Mouse (Mus musculus) small intestine, adult 2 months (tissue): ENCODE measurements around the gene H2-Oa. TPM values are rescaled to one million over a fixed set of nuclear protein-coding genes. Genes with fewer than 3 reads are reported as not detected.

Experiments used
- H3K27ac ChIP-seq: fragments of 200-500 bp; 2 replicates; pipeline ENCODE4 v1.5.1; 2012; ENCODE audit warnings: low read depth, low read length, control low read depth, inconsistent platforms; ENCODE audit not compliant: insufficient read depth
- H3K27me3 ChIP-seq: fragments of 200-500 bp; 2 replicates; pipeline ENCODE4 v1.6.1; 2012; ENCODE audit warnings: mild to moderate bottlenecking, moderate library complexity, low read length, inconsistent platforms; ENCODE audit not compliant: control insufficient read depth, insufficient read depth
- H3K36me3 ChIP-seq: fragments of 200-500 bp; 2 replicates; pipeline ENCODE4 v1.6.1; 2012; ENCODE audit warnings: mild to moderate bottlenecking, low read length, control low read depth, inconsistent platforms; ENCODE audit not compliant: control insufficient read depth, insufficient read depth
- H3K4me1 ChIP-seq: fragments of 200-500 bp; 2 replicates; pipeline ENCODE4 v1.6.1; 2012; ENCODE audit warnings: low read length, inconsistent platforms, mixed read lengths; ENCODE audit not compliant: control insufficient read depth, insufficient read depth, insufficient read length
- H3K4me3 ChIP-seq: fragments of 200-500 bp; 2 replicates; pipeline ENCODE4 v1.5.1; 2012; ENCODE audit warnings: low read depth, mild to moderate bottlenecking, control low read depth, inconsistent platforms, low read length, moderate library complexity
- CTCF ChIP-seq: fragments of 200-500 bp; IDR thresholded peaks from 2 replicates; pipeline ENCODE4 v1.5.1; 2012; ENCODE audit warnings: low read depth, mild to moderate bottlenecking, control low read depth, inconsistent platforms, low read length, moderate library complexity, mixed read lengths; ENCODE audit not compliant: insufficient replicate concordance, insufficient read length; ENCODE audit errors: extremely low read depth
- POLR2A ChIP-seq: fragments of 200-500 bp; IDR thresholded peaks from 2 replicates; pipeline ENCODE4 v1.6.1; 2012; ENCODE audit warnings: low read depth, mild to moderate bottlenecking, control low read depth, inconsistent platforms, low read length, moderate library complexity
- WGBS: fragments of 180-500 bp; shearing (Covaris S2); methylation state at CpG from one replicate; pipeline ENCODE4 v1.1.7; 2018; 5-methylcytosine and 5-hydroxymethylcytosine counted together
- polyA plus RNA-seq: library from polyadenylated mRNA; depleted of rRNA; stranded (reverse); fragments of >200 nt; gene quantifications from 2 replicates; pipeline ENCODE4 v1.2.3, GENCODE M21; 2012

H2-Oa gene
- polyA plus RNA-seq, 1 experiment, result 16.6 TPM

DNA sequence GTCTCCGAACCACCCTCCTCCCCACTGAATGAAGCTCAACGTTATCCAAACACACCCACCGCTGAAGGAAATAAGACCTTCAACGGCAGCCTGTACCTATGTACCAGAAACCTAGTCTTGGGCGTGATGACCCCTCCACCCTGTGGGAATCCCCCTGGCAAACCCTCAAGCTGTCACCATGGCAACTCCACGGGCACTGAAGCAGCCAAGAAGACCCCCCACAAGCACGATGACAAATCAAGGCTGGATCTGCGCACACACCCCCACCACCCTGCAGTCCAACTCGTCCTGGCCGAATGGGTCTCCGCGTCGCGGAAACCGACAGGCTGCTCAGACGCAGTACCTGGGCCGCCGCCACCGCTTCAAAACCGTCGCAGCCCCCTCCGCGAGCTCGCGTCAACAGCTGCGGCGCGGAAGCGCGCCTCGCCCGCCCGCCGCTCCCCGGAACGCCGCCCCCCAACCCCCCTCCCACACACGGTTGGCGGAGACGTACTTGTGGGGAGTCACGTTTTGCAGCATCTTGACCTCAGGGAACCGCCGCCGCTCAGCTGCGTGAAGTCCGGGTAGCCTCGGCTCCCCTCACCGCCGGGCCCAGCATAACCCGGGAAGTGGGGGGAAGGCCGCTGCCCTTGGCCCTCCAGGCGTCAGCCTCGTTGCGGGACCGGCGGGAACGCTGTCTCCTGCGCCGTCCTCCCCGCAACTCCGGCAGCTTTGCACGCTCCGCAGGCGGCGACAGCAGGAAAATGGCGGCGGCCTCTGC lies 26.2 kb downstream of the H2-Oa start:
- Histone ChIP-seq H3K4me3 (peak overlapping the region; percentile 79), H3K36me3 (peaks cover 52% of the 10 kb centered on the region), H3K27ac (peak overlapping the region; percentile 41), H3K27me3 (no peaks in the 10 kb centered on the region), H3K4me1 (peaks cover 7% of the 10 kb centered on the region; the same call in 1 of the 2 replicates)
- no peak for TF ChIP-seq POLR2A
- TF ChIP-seq CTCF, result no peak
- under 1% methylated on average over 67 of the region's 67 CpGs for WGBS

DNA sequence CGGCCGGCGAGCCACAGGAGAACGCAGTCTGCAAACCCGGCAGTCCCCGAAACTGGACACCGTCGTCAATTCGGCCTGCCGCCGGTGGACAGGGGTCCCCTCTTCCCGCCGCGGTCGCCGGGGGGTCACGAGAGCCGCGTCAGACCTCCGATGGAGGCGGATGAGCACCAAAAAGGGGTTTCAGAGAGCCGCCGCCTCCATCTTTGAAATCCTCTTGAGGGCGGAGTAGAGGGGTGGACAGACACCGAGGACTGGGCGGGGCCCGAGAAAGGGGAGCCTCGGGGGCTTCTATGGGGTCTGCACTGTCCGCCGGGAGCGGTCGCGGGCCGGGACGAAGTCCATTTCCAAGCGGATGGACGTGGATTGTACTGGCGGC lies 26.7 kb downstream of the H2-Oa start:
- TF ChIP-seq CTCF, result no peak
- TF ChIP-seq POLR2A, result no peak
- under 1% methylated on average over 38 of the region's 38 CpGs for WGBS

DNA sequence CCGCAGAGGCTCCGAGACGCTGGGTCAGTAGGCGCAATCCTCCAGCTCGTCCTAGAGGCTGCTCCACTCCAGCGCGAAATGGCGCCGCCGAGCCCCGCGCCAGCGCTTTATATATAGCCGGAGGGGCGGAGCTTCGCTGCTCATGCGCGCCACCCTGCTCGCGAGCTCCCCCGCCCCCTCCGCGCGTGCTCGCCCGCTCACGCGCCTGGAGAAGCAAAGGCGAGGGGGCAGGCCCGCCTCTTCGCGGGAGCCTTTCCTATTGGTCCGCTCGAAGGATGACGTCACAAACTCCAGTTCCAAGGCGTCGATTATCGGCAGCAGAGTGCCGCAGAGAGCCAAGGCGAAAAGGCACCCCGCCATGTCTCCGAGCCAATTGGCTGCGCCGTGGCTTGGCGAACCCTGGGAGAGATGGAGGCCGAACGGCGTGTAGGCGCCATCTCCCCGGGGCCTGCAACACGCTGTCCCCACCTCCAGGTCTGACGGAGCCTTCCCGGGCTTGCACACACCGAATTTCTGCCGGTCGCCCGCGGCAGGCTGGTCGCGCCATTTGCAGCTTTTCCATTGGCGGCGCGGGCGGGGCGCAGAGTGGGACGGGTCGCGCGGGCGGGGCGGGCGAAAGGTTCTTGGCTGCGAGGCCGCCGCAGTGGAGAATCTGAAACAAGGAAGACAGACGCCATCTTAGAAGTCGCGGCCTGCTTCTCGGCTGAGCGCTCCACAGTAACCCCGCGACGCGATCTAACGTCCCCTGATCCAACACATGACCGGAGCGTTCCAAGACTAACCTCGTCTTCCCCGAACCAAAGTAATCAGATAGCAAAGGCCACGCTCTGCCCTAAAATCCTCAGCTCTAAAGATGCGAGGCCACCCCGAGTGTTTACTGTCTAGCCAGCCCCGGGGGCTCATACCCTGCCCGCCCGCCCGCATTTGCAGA lies 27.4 kb downstream of the H2-Oa start, which contains the start of gene H2-DMa:
H2-DMa (plus strand) TSS at position 293 of the 931 bp plus-strand sequence.
- Histone ChIP-seq H3K4me3 (peak within 1 kb of the TSS; percentile 95), H3K36me3 (peaks cover 40% of the 10 kb centered on the region), H3K4me1 (peaks cover 11% of the 10 kb centered on the region; the same call in 1 of the 2 replicates), H3K27ac (peak within 1 kb of the TSS; percentile 100), H3K27me3 (no peaks in the 10 kb centered on the region)
- WGBS, result under 1% methylated on average over 96 of the region's 96 CpGs
- TF ChIP-seq POLR2A (peak; percentile 98), CTCF (no peak)

More for the DNA sequence above, 26.7 kb downstream of the H2-Oa start:
- Histone ChIP-seq H3K27ac (peak overlapping the region; percentile 41), H3K27me3 (no peaks in the 10 kb centered on the region), H3K36me3 (peaks cover 46% of the 10 kb centered on the region), H3K4me1 (peaks cover 9% of the 10 kb centered on the region; the same call in 1 of the 2 replicates), H3K4me3 (peak overlapping the region; percentile 79)

DNA sequence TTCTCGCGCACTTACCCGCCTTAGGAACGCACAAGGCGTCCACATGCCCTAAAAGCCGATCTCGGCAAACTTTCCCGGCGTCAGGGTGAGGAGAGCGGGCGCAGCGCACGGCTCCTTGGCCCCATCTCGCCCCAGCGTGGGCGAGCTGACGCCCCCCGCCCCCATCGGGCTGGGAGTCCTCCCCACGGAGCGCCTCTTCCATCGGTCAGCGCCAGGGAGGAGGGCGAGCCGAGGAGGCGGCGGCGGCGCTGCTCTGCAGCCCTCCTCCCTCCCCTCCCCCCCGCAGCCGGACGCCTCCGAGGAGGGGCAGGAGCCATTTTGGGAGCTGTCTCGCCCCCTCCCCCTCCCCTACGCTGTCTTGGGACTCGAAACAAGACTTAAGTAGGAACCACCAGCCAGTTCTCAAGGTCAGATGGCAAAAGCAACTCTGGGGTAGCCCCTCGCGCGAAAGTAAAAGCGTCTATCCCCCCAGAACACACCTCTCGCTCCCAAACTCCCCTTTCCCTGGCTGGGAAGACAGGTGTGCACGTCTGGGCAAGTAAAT lies 28.1 kb downstream of the H2-Oa start:
- Histone ChIP-seq H3K27ac (peak overlapping the region; percentile 100), H3K4me3 (peak overlapping the region; percentile 95), H3K27me3 (no peaks in the 10 kb centered on the region), H3K4me1 (peaks cover 11% of the 10 kb centered on the region; the same call in 1 of the 2 replicates), H3K36me3 (peaks cover 32% of the 10 kb centered on the region)
- WGBS, result 1% methylated on average over 41 of the region's 42 CpGs
- TF ChIP-seq POLR2A, result no peak
- TF ChIP-seq CTCF, result no peak

DNA sequence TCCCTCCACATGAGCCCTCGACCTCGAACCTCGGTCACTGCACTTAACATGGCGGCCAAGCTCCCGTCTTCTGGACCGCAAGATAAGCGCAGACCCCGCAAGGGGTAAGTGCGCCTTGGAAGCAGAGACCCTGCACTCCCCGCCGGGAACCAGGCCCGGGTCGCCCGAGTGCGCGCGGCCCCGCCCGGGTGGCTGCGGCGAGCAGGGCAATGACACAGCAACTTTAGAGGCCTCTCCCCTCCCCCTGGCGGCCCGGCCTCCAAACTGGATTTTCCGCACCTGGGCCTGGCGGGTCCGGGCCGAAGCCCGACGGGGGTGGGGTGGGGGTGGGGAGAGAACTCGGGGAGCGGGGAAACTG lies 28.7 kb downstream of the H2-Oa start:
- under 1% methylated on average over 31 of the region's 31 CpGs for WGBS
- H3K27ac ChIP-seq, result peak overlapping the region; percentile 100
- no peaks in the 10 kb centered on the region for H3K27me3 ChIP-seq
- peaks cover 13% of the 10 kb centered on the region for H3K4me1 ChIP-seq
- H3K36me3 ChIP-seq, result peaks cover 27% of the 10 kb centered on the region
- peak; percentile 63 for TF ChIP-seq POLR2A
- no peak for TF ChIP-seq CTCF
- H3K4me3 ChIP-seq, result peak overlapping the region; percentile 95

DNA sequence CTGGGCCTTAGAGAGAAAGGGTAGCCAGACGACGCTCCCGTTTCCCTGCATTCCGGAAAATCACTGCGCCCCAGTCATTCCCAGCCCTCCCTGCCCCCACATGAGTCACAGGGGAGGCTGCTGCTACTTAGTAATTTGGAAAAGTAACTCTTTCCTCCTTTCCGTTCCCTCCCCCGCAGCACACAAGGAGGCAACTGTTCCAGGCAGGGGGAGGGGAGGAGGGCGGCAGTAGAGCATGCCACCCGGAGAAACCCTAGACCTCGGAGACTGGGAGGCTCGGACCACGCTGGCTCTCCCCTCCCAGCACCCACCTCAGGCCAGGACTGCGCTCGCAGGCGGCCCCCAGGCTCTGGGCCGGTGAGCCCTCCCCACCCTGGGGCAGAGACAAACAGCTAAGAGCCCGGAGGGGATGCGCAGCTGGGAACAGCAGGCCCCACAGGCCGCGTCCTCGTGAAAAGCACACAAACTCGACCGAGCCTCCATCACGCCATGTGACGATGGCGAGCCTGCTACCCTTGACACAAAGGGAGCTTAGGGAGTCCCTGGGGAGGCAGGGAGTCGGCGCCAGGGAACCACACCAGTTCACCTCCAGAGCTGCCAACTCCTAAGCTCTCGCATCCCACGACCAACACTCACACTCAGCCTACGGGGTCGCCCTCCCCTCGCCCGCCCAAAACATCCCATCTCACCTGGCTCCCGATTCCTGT lies 29.2 kb downstream of the H2-Oa start:
- Histone ChIP-seq H3K27ac (peak overlapping the region; percentile 100), H3K4me1 (peaks cover 17% of the 10 kb centered on the region), H3K36me3 (peaks cover 23% of the 10 kb centered on the region), H3K4me3 (peak overlapping the region; percentile 95), H3K27me3 (no peaks in the 10 kb centered on the region)
- under 1% methylated on average over 34 of the region's 35 CpGs for WGBS
- TF ChIP-seq CTCF, result no peak
- peak; percentile 49 for TF ChIP-seq POLR2A
